Mouse (Mus musculus): ENCODE results near the gene Zbtb2. TPM values are rescaled to one million over a fixed set of nuclear protein-coding genes. Genes with fewer than 3 reads are reported as not detected.

Zbtb2 gene
- polyA plus RNA-seq, 1 experiment: 7.9 TPM

DNA sequence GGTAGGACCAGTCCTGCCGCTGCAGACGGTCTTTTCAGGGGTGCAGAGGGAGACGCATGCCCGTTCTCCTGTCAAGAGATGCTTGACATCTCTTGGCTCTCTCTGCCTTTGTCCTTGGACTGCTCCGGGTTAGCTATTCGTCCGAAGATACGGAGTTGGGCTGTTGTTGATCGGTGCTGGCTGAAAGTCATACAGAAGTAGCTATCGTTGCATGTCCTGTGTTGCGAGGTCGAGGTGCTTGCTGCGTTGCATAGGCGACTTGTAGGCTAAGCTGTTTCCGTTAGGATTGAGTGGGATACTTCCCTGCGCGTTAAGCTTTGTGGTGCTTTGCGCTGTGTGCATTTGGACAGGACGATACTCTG, 457 bp upstream of the Zbtb2 start:
- H3K4me1 ChIP-seq (ENCODE audit: control insufficient read depth, insufficient read depth, low read length): peaks cover 13% of the 10 kb centered on the region
- peak overlapping the region; percentile 43; the same call in 1 of the 2 replicates for H3K27ac ChIP-seq (ENCODE audit: insufficient read depth, low read length)
- TF ChIP-seq POLR2A (IDR thresholded peaks at IDR 0.05; ENCODE audit: extremely low read depth, insufficient read depth, low read length) (no peak), CTCF (IDR thresholded peaks at IDR 0.05; ENCODE audit: extremely low read depth, insufficient read depth, low read length) (no peak)
- peak overlapping the region; percentile 74 for H3K4me3 ChIP-seq (ENCODE audit: insufficient read depth, low read length)

DNA sequence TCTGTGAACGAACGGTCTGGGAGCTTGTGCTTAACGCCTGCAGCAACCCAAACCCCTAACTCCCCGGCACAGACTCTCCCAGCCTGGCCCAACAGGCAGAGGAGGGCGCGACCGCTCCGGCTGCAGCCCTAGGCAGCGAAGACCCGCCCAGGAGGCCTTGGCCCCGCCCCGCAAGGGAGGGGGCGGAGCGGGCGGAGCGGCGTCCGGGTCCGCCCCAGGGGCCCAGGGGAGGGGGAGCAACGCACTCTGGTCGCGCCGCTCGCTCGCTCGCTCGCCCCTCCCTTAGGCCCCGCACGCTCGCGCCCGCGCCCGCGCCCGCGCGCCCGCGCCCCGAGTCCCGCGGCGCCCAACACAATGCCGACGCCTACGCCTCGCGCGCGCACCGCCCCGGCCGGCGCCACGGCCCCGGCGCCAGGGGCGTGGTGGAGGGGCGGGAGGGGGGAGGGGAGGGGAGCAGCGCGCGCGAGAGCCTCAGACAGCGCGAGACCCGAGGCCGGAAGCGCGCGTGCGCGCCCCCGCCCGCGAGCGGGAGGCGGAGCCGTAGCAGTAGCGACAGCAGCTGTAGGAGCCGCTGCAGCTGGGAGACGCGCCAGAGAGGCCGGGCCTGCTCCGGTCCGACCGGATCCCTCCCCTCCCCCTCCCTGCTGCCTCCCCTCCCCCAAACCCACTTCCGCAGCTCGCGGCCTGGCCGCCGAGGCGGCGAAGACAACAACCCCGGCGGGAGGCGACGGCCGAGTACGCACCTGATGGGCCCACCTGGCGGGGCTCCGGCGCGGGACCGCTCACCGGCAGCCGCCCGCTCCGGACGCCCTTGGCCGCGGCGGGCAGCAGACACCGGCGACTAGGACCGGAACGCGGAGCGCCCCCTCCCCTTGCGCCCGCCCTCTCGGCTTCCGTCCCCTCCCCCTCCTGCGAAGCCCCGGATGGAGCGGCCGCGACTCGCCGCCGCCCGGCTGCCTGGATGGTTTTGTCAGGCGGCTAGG, 1.0 kb downstream of the Zbtb2 start:
- Histone ChIP-seq H3K27ac (ENCODE audit: insufficient read depth, low read length) (peak overlapping the region; percentile 99), H3K4me1 (ENCODE audit: control insufficient read depth, insufficient read depth, low read length) (peaks cover 11% of the 10 kb centered on the region), H3K4me3 (ENCODE audit: insufficient read depth, low read length) (peak overlapping the region; percentile 74)
- TF ChIP-seq CTCF (IDR thresholded peaks at IDR 0.05; ENCODE audit: extremely low read depth, insufficient read depth, low read length): no peak
- TF ChIP-seq POLR2A (IDR thresholded peaks at IDR 0.05; ENCODE audit: extremely low read depth, insufficient read depth, low read length): peak; percentile 86

DNA sequence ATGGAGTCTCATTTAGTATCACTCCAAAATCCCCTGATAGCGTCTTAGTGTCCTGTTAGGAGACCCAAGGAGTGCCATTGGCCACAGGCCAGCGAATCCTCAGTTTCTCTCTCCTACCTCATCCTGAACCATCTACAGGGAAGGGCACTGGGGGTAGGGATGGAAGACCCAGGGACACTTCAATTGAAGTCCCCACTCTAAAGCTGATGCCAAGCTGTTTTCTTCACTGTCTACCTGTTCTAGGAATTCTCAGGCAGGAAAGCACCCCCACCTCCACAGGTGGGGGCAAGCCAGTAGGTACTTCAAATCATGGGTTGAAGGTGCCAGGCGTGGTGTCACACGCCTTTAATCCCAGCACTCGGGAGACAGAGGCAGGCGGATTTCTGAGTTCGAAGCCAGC, 3.7 kb downstream of the Zbtb2 start:
- Histone ChIP-seq H3K4me1 (ENCODE audit: control insufficient read depth, insufficient read depth, low read length) (peaks cover 6% of the 10 kb centered on the region), H3K27ac (ENCODE audit: insufficient read depth, low read length) (no peak overlapping the region), H3K4me3 (ENCODE audit: insufficient read depth, low read length) (no peak overlapping the region)
- TF ChIP-seq CTCF (IDR thresholded peaks at IDR 0.05; ENCODE audit: extremely low read depth, insufficient read depth, low read length): no peak
- TF ChIP-seq POLR2A (IDR thresholded peaks at IDR 0.05; ENCODE audit: extremely low read depth, insufficient read depth, low read length): no peak

DNA sequence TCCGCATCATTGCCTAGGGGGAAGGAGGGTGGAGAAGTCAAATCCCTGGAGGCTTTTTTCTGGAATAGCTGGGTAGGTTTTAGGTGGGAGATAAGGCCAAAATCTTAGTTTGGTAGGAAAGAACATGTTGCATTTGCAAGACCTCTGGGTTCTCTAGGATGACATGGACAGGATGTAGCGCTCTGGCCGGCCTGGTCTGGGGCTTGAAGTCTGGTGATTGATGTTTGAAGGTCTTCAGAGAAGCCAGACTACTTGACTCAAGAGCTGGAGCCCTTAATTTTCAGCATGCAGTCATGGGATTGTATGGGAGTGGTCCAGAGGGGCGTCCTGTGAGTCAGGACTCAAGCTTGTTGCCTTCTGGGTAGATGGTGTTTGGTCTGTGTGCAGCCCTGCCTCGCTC, 7.2 kb downstream of the Zbtb2 start:
- no peaks in the 10 kb centered on the region for H3K4me1 ChIP-seq (ENCODE audit: control insufficient read depth, insufficient read depth, low read length)
- H3K27ac ChIP-seq (ENCODE audit: insufficient read depth, low read length): no peak overlapping the region
- no peak overlapping the region for H3K4me3 ChIP-seq (ENCODE audit: insufficient read depth, low read length)
- TF ChIP-seq CTCF (IDR thresholded peaks at IDR 0.05; ENCODE audit: extremely low read depth, insufficient read depth, low read length) (no peak), POLR2A (IDR thresholded peaks at IDR 0.05; ENCODE audit: extremely low read depth, insufficient read depth, low read length) (no peak)

DNA sequence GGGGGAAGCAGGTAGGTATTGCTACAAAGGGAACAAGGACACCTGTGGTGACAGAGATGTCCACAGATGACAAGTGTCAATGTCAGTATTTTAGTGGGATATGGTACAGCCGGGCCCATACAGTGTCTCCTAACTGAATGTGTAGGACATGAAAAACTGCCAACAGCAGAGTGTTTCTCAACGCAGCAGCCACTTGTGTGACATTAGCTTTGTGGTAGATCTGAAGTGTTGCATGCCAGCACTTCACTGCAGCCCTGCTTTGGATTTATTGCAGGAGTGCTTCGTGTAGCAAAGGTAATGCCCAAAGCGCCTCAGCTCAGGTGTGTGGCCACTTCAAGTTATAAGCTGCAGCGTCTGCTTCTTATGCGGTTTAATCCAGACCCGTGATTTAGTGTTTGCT, 11.0 kb downstream of the Zbtb2 start:
- Histone ChIP-seq H3K4me1 (ENCODE audit: control insufficient read depth, insufficient read depth, low read length) (no peaks in the 10 kb centered on the region), H3K4me3 (ENCODE audit: insufficient read depth, low read length) (no peak overlapping the region), H3K27ac (ENCODE audit: insufficient read depth, low read length) (no peak overlapping the region)
- TF ChIP-seq CTCF (IDR thresholded peaks at IDR 0.05; ENCODE audit: extremely low read depth, insufficient read depth, low read length): no peak
- TF ChIP-seq POLR2A (IDR thresholded peaks at IDR 0.05; ENCODE audit: extremely low read depth, insufficient read depth, low read length): no peak

DNA sequence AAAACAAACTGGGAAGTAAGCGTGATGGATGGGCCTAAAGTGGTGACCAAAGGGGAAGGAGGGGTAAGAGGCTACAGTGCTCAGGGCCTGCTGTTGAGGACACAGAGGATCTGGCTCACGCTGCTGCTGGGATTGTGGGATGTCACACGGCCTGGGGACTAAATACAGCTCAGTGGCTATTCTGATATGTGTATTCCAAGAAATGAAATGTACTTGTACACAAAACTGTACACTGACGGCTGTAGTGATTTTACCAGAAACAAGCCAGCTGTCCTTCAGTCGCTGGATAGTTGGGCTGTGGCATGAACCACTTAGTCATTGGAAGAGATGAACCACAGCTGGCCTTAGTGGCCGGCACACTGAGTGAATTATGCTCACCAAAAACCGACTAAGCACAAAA, 11.4 kb downstream of the Zbtb2 start:
- no peak for TF ChIP-seq CTCF (IDR thresholded peaks at IDR 0.05; ENCODE audit: extremely low read depth, insufficient read depth, low read length)
- TF ChIP-seq POLR2A (IDR thresholded peaks at IDR 0.05; ENCODE audit: extremely low read depth, insufficient read depth, low read length): no peak
- no peak overlapping the region for H3K27ac ChIP-seq (ENCODE audit: insufficient read depth, low read length)
- no peak overlapping the region for H3K4me3 ChIP-seq (ENCODE audit: insufficient read depth, low read length)
- no peaks in the 10 kb centered on the region for H3K4me1 ChIP-seq (ENCODE audit: control insufficient read depth, insufficient read depth, low read length)

DNA sequence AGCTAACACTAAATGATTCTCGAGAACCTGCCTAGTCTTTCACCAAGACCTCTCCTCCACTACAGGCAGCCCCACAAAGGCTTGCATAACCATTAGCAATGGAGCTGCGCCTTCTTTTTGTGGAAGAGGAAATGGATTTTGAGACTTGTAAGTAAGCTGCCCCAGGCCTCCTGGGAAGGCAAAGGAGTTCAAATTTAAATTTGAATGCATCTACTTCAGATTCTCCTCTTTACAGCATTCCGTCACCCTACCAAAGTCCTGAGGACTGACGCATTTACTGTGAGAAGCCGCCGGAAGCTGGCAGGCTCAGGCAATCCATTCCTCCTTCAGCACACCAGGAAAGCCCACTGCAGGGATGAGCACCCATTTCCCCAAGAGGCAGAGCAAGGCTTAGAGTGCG, 12.6 kb downstream of the Zbtb2 start:
- Histone ChIP-seq H3K4me3 (ENCODE audit: insufficient read depth, low read length) (no peak overlapping the region), H3K27ac (ENCODE audit: insufficient read depth, low read length) (no peak overlapping the region), H3K4me1 (ENCODE audit: control insufficient read depth, insufficient read depth, low read length) (no peaks in the 10 kb centered on the region)
- TF ChIP-seq POLR2A (IDR thresholded peaks at IDR 0.05; ENCODE audit: extremely low read depth, insufficient read depth, low read length) (no peak), CTCF (IDR thresholded peaks at IDR 0.05; ENCODE audit: extremely low read depth, insufficient read depth, low read length) (no peak)

DNA sequence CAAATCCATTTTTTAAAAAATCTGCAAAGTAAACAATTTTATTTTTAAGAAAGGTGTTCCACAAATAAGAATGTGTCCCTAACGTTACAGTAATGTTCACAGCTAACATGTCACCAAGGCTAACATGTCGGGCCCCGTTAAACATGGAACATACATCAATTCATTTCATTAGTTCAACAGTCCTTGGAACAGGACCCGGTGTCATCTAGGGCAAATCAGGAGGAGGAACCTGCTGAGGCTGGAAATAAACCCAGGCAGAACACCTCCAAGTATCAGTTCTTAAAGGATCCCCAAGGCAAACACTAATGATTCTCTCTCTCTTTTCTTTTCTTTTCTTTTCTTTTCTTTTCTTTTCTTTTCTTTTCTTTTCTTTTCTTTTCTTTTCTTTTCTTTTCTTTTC, 13.2 kb downstream of the Zbtb2 start:
- H3K4me3 ChIP-seq (ENCODE audit: insufficient read depth, low read length): no peak overlapping the region
- no peak overlapping the region for H3K27ac ChIP-seq (ENCODE audit: insufficient read depth, low read length)
- TF ChIP-seq POLR2A (IDR thresholded peaks at IDR 0.05; ENCODE audit: extremely low read depth, insufficient read depth, low read length) (no peak), CTCF (IDR thresholded peaks at IDR 0.05; ENCODE audit: extremely low read depth, insufficient read depth, low read length) (no peak)
- no peaks in the 10 kb centered on the region for H3K4me1 ChIP-seq (ENCODE audit: control insufficient read depth, insufficient read depth, low read length)

DNA sequence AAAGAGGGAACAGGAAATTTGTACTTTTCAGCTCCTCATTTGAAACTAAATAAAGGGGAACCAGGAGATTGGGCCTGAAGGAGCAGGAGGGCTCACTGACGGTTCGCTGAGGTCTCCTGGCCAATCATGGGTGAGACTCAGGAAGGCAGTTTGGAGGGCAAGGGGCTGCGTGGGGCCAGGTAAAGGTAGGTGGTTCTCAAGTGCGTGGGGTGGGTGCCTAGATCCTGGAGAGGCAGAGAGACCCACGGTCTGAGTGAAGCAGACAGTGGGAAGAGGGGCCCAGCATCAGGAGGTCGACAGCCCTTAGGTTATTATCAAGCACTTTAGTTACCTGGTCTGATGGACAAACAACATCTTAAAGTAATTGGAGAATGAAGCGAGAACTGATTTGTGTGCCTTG, 13.7 kb downstream of the Zbtb2 start:
- Histone ChIP-seq H3K27ac (ENCODE audit: insufficient read depth, low read length) (no peak overlapping the region), H3K4me3 (ENCODE audit: insufficient read depth, low read length) (no peak overlapping the region), H3K4me1 (ENCODE audit: control insufficient read depth, insufficient read depth, low read length) (no peaks in the 10 kb centered on the region)
- TF ChIP-seq CTCF (IDR thresholded peaks at IDR 0.05; ENCODE audit: extremely low read depth, insufficient read depth, low read length) (no peak), POLR2A (IDR thresholded peaks at IDR 0.05; ENCODE audit: extremely low read depth, insufficient read depth, low read length) (no peak)

DNA sequence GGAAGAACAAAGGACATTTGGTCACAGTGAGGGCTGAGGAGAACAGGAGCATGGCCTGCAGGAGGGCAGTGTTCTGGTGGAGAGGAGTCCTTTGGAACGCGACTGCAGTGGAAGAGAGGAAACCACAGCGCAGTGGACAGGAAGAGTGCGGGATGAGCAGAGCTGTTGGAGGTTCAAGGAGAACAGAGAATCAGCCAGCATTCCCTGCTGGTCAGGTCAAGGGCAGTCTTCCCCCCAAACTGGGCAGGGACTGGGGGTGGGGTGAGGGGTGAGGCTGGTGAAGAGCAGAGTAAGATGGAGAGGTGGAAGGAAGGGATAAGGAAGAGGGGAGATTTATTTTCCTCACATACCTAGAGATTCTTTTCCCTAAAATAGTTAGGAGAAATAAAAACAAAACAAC, 14.3 kb downstream of the Zbtb2 start:
- TF ChIP-seq POLR2A (IDR thresholded peaks at IDR 0.05; ENCODE audit: extremely low read depth, insufficient read depth, low read length) (no peak), CTCF (IDR thresholded peaks at IDR 0.05; ENCODE audit: extremely low read depth, insufficient read depth, low read length) (no peak)
- H3K27ac ChIP-seq (ENCODE audit: insufficient read depth, low read length): no peak overlapping the region

More for the DNA sequence above, 14.3 kb downstream of the Zbtb2 start:
- Histone ChIP-seq H3K4me3 (ENCODE audit: insufficient read depth, low read length) (no peak overlapping the region), H3K4me1 (ENCODE audit: control insufficient read depth, insufficient read depth, low read length) (no peaks in the 10 kb centered on the region)
